Comparison of ENCODE assay signal across 9 mouse cellular contexts in genomic region chr2:129056597-129056996, GRCm38 (mm10). TPM values are rescaled to one million over a fixed set of nuclear protein-coding genes. Genes with fewer than 3 reads are reported as not detected.
DNase-seq lines count a peak whose midpoint lies in the region; ATAC-seq and TF ChIP-seq lines count a peak whose summit lies in the region.
"Had no signal": no experiment of that assay in that cellular context is flagged by ENCODE, and none has a peak within 500 bp of the region (broad histone marks: within the 10 kb centered on the region; RNA-seq: fewer than 3 reads in every experiment).

No protein-coding gene starts in this region.

- 68% methylated on average over 9 of the region's 9 CpGs for WGBS in kidney, adult 2 months
- 52% methylated on average over 9 of the region's 9 CpGs for WGBS in kidney, embryonic 15.5 days
- 41% methylated on average over 9 of the region's 9 CpGs for WGBS in forebrain, embryonic 11.5 days

- H3K4me3 ChIP-seq in kidney, adult 2 months (ENCODE audit: insufficient read depth, low read depth, low read length), result no peak overlapping the region
- H3K4me3 ChIP-seq in kidney, embryonic 15.5 days (replicated peaks), result no peak overlapping the region
- no peak overlapping the region for H3K4me3 ChIP-seq in E14TG2a.4 (replicated peaks; ENCODE audit: low read length)
- no peak overlapping the region for H3K4me3 ChIP-seq in forebrain, embryonic 11.5 days (ENCODE audit: low read depth, low read length)
- H3K4me3 ChIP-seq: embryonic facial prominence, embryonic 15.5 days had no signal

- ATAC-seq in kidney, embryonic 15.5 days (replicated peaks; ENCODE audit: low FRiP score), result no peak
- ATAC-seq in megakaryocyte progenitor cell, adult 5-6 weeks (replicated peaks; ENCODE audit: poor library complexity), result peak; percentile 76
- no peak for ATAC-seq in forebrain, embryonic 11.5 days (replicated peaks; ENCODE audit: low FRiP score)

- peak; percentile 26 for DNase-seq in kidney, adult 2 months
- DNase-seq in ZHBTc4 (ENCODE audit: low read depth, low spot score), result peak; percentile 97
- no peak for DNase-seq in layer of hippocampus, postnatal 36 days
- DNase-seq in right cerebral cortex, postnatal 25 days, result no peak
- no peak for DNase-seq in forebrain, embryonic 11.5 days (ENCODE audit: low spot score)

- TF ChIP-seq CTCF in kidney, adult 2 months (conservative IDR thresholded peaks at IDR 0.05; ENCODE audit: insufficient read depth, insufficient read length, low read depth, low read length), result peak; percentile 56
- peak; percentile 91 for TF ChIP-seq CTCF in E14TG2a.4 (conservative IDR thresholded peaks at IDR 0.05; ENCODE audit: low read length)

- no peaks in the 10 kb centered on the region for H3K4me1 ChIP-seq in kidney, adult 2 months (ENCODE audit: control insufficient read depth, insufficient read depth, low read length)
- H3K4me1 ChIP-seq in kidney, embryonic 15.5 days, result no peaks in the 10 kb centered on the region
- H3K4me1 ChIP-seq in E14TG2a.4 (replicated peaks; ENCODE audit: low read depth, low read length), result peaks cover 32% of the 10 kb centered on the region
- no peaks in the 10 kb centered on the region for H3K4me1 ChIP-seq in forebrain, embryonic 11.5 days (replicated peaks; ENCODE audit: control insufficient read depth, insufficient read depth, low read length)
- H3K4me1 ChIP-seq: embryonic facial prominence, embryonic 15.5 days had no signal

- H3K9ac ChIP-seq in kidney, embryonic 15.5 days, result no peak overlapping the region
- H3K9ac ChIP-seq in forebrain, embryonic 11.5 days (ENCODE audit: low read length), result no peak overlapping the region
- H3K9ac ChIP-seq: embryonic facial prominence, embryonic 15.5 days had no signal

- H3K4me2 ChIP-seq in kidney, embryonic 15.5 days, result no peak overlapping the region
- H3K4me2 ChIP-seq in forebrain, embryonic 11.5 days (ENCODE audit: low read depth, low read length, severe bottlenecking), result no peak overlapping the region
- H3K4me2 ChIP-seq: embryonic facial prominence, embryonic 15.5 days had no signal

- TF ChIP-seq POLR2A in kidney, adult 2 months (IDR thresholded peaks at IDR 0.05; ENCODE audit: low read depth, low read length), result no peak

- H3K36me3 ChIP-seq in kidney, adult 2 months (ENCODE audit: control insufficient read depth, insufficient read depth, low read length), result no peaks in the 10 kb centered on the region
- no peaks in the 10 kb centered on the region for H3K36me3 ChIP-seq in kidney, embryonic 15.5 days
- no peaks in the 10 kb centered on the region for H3K36me3 ChIP-seq in E14TG2a.4 (ENCODE audit: insufficient read depth, low read length)
- no peaks in the 10 kb centered on the region for H3K36me3 ChIP-seq in forebrain, embryonic 11.5 days (ENCODE audit: control insufficient read depth, insufficient read depth, low read length)
- H3K36me3 ChIP-seq: embryonic facial prominence, embryonic 15.5 days had no signal

- no peaks in the 10 kb centered on the region for H3K27me3 ChIP-seq in kidney, adult 2 months (replicated peaks; ENCODE audit: control insufficient read depth, insufficient read depth, low read length)
- no peaks in the 10 kb centered on the region for H3K27me3 ChIP-seq in kidney, embryonic 15.5 days
- peaks cover 5% of the 10 kb centered on the region for H3K27me3 ChIP-seq in E14TG2a.4 (ENCODE audit: insufficient read depth, low read length)
- no peaks in the 10 kb centered on the region for H3K27me3 ChIP-seq in forebrain, embryonic 11.5 days (ENCODE audit: control insufficient read depth, insufficient read depth, low read length)
- H3K27me3 ChIP-seq: embryonic facial prominence, embryonic 15.5 days had no signal

- H3K27ac ChIP-seq in kidney, adult 2 months (ENCODE audit: insufficient read depth, low read depth, low read length), result no peak overlapping the region
- no peak overlapping the region for H3K27ac ChIP-seq in kidney, embryonic 15.5 days
- no peak overlapping the region for H3K27ac ChIP-seq in forebrain, embryonic 11.5 days (ENCODE audit: low read depth, low read length)
- H3K27ac ChIP-seq: embryonic facial prominence, embryonic 15.5 days had no signal

- H3K9me3 ChIP-seq in kidney, embryonic 15.5 days (replicated peaks), result peaks cover 14% of the 10 kb centered on the region; the same call in 1 of the 2 replicates
- no peaks in the 10 kb centered on the region for H3K9me3 ChIP-seq in E14TG2a.4 (ENCODE audit: low read length)
- peaks cover 4% of the 10 kb centered on the region for H3K9me3 ChIP-seq in forebrain, embryonic 11.5 days (ENCODE audit: control insufficient read depth, low read length)
- H3K9me3 ChIP-seq: embryonic facial prominence, embryonic 15.5 days had no signal

RNA-seq across cellular contexts. Expression of gene Vinac1, which starts 8.6 kb away (rescaled TPM):
- polyA plus RNA-seq in kidney, adult 2 months (2012; rRNA removed), result 0.03 and 0.08 TPM in 2 replicates
- polyA plus RNA-seq in kidney, embryonic 15.5 days (2015; fragmentation: Nextera tagmentation; extraction: Ambion mirVana), result 0.04 and 0.06 TPM in 2 replicates
- total RNA-seq in megakaryocyte progenitor cell, adult 5-6 weeks (2015), result not detected in 2 replicates
- not detected in 2 replicates for total RNA-seq in megakaryocyte progenitor cell, adult 5-6 weeks (2017)
- under 1 TPM in 1 of 2 experiments, not detected in 1; 0.07 TPM for total RNA-seq in layer of hippocampus, postnatal 36 days (2021)
- polyA plus RNA-seq in forebrain, embryonic 11.5 days (2014; fragmentation: Nextera tagmentation; extraction: Ambion mirVana), result 0.05 and 0.08 TPM in 2 replicates
- polyA plus RNA-seq: embryonic facial prominence, embryonic 15.5 days had no signal

RNA-seq across cellular contexts. Expression of gene Ttl, which starts 9.1 kb away (rescaled TPM):
- 6.3 and 6.6 TPM in 2 replicates for polyA plus RNA-seq in kidney, adult 2 months (2012; rRNA removed)
- 15.1 and 17.9 TPM in 2 replicates for polyA plus RNA-seq in kidney, embryonic 15.5 days (2015; fragmentation: Nextera tagmentation; extraction: Ambion mirVana)
- total RNA-seq in megakaryocyte progenitor cell, adult 5-6 weeks (2015), result 2.5 and 2.7 TPM in 2 replicates
- total RNA-seq in megakaryocyte progenitor cell, adult 5-6 weeks (2017), result 3.0 and 4.9 TPM in 2 replicates
- 10 to 100 TPM; 32.2 to 33.4 TPM for total RNA-seq in layer of hippocampus, postnatal 36 days (2021)
- 16.7 and 16.8 TPM in 2 replicates for polyA plus RNA-seq in forebrain, embryonic 11.5 days (2014; fragmentation: Nextera tagmentation; extraction: Ambion mirVana)

RNA-seq across cellular contexts. Expression of gene Polr1b, which starts 44.2 kb away (rescaled TPM):
- 16.7 and 17.3 TPM in 2 replicates for polyA plus RNA-seq in kidney, adult 2 months (2012; rRNA removed)
- polyA plus RNA-seq in kidney, embryonic 15.5 days (2015; fragmentation: Nextera tagmentation; extraction: Ambion mirVana), result 33.1 and 36.1 TPM in 2 replicates
- total RNA-seq in megakaryocyte progenitor cell, adult 5-6 weeks (2015), result 19.9 and 24.2 TPM in 2 replicates
- 40.6 and 42.3 TPM in 2 replicates for total RNA-seq in megakaryocyte progenitor cell, adult 5-6 weeks (2017)
- total RNA-seq in layer of hippocampus, postnatal 36 days (2021), result 10 to 100 TPM; 16.0 to 18.3 TPM
- 30.9 and 33.9 TPM in 2 replicates for polyA plus RNA-seq in forebrain, embryonic 11.5 days (2014; fragmentation: Nextera tagmentation; extraction: Ambion mirVana)

Comparison
In these comparisons a context has a peak if more than half of its experiments do, and no peak if none do; other contexts are left out.
1. DNase-seq: peak in kidney, adult 2 months (single experiment) and ZHBTc4 (single experiment); none in layer of hippocampus, postnatal 36 days (0 of 2), right cerebral cortex, postnatal 25 days (single experiment) and forebrain, embryonic 11.5 days (single experiment).